Comparison of ENCODE assay signal across 8 mouse cellular contexts in genomic region chr2:4651500-4652285, GRCm38 (mm10). TPM values are rescaled to one million over a fixed set of nuclear protein-coding genes. Genes with fewer than 3 reads are reported as not detected.
DNase-seq lines count a peak whose midpoint lies in the region; ATAC-seq and TF ChIP-seq lines count a peak whose summit lies in the region.

TSS of gene Prpf18 (minus strand) at chr2:4652113.

- peak; percentile 87 to 92 for ATAC-seq in hematopoietic stem cell, adult 5-6 weeks (replicated peaks in 1 of 2; ENCODE audit: insufficient read depth in 1 of 2, low FRiP score in 2 of 2, low TSS enrichment in 1 of 2, low read depth in 1 of 2, poor library complexity in 2 of 2, severe bottlenecking in 2 of 2)
- peak; percentile 83 for ATAC-seq in lung, embryonic 16.5 days (ENCODE audit: low read depth)

- TF ChIP-seq CTCF in MEL (IDR thresholded peaks at IDR 0.05 in 2 of 3, conservative IDR thresholded peaks at IDR 0.05 in 1 of 3; ENCODE audit: control insufficient read depth in 1 of 3, insufficient read depth in 1 of 3, low read depth in 2 of 3, low read length in 3 of 3, poor library complexity in 1 of 3, severe bottlenecking in 1 of 3) = peak; percentile 68 to 85 (median 78)
- TF ChIP-seq CTCF in cerebellum, adult 2 months (IDR thresholded peaks at IDR 0.05; ENCODE audit: borderline replicate concordance, insufficient read depth, low read depth, low read length) = peak; percentile 72; the same call in 1 of the 2 replicates

- peaks cover 30% of the 10 kb centered on the region for H3K79me2 ChIP-seq in MEL (ENCODE audit: control insufficient read depth, insufficient read depth, low read length, poor library complexity)

- H3K27me3 ChIP-seq in MEL (ENCODE audit: control insufficient read depth in 1 of 2, insufficient read depth in 2 of 2, low read length in 2 of 2) = no peaks in the 10 kb centered on the region
- no peaks in the 10 kb centered on the region for H3K27me3 ChIP-seq in cerebellum, adult 2 months (ENCODE audit: control insufficient read depth, insufficient read depth, low read length)
- H3K27me3 ChIP-seq in lung, embryonic 16.5 days (ENCODE audit: control insufficient read depth, insufficient read depth, low read depth, low read length) = no peaks in the 10 kb centered on the region

- TF ChIP-seq EP300 in MEL (IDR thresholded peaks at IDR 0.05; ENCODE audit: low read depth in 1 of 2, low read length in 2 of 2) = peak; percentile 27 to 70; a peak in 3 of 4 replicates

- H3K4me3 ChIP-seq in MEL (ENCODE audit: control insufficient read depth in 1 of 2, insufficient read depth in 1 of 2, low read depth in 2 of 2, low read length in 2 of 2) = peak within 1 kb of the TSS; percentile 82 to 97
- H3K4me3 ChIP-seq in cerebellum, adult 2 months (replicated peaks; ENCODE audit: insufficient read depth, low read depth, low read length) = peak within 1 kb of the TSS; percentile 97
- peak within 1 kb of the TSS; percentile 93 for H3K4me3 ChIP-seq in lung, embryonic 16.5 days (ENCODE audit: low read length)

- peaks cover 6 to 10% of the 10 kb centered on the region in 2 experiments for H3K4me1 ChIP-seq in MEL (ENCODE audit: control insufficient read depth in 1 of 2, insufficient read depth in 2 of 2, low read length in 2 of 2)
- H3K4me1 ChIP-seq in cerebellum, adult 2 months (ENCODE audit: control insufficient read depth, insufficient read depth, low read length) = peaks cover 6% of the 10 kb centered on the region
- H3K4me1 ChIP-seq in lung, embryonic 16.5 days (replicated peaks; ENCODE audit: control insufficient read depth, insufficient read depth, low read length) = peaks cover 15% of the 10 kb centered on the region

- no peaks in the 10 kb centered on the region for H3K9me3 ChIP-seq in MEL (replicated peaks; ENCODE audit: insufficient read depth, low read length)
- no peaks in the 10 kb centered on the region for H3K9me3 ChIP-seq in lung, embryonic 16.5 days (ENCODE audit: control insufficient read depth, low read length)

- WGBS in cerebellum, adult 2 months = 1% methylated on average over 40 of the region's 40 CpGs
- WGBS in lung, embryonic 16.5 days = 2% methylated on average over 40 of the region's 40 CpGs

- DNase-seq in MEL (ENCODE audit: low read depth, low spot score) = peak; percentile 95
- peak; percentile 88 to 91 for DNase-seq in cerebellum, adult 2 months
- DNase-seq in forelimb bud, embryonic 11.5 days (ENCODE audit: low read depth, low spot score) = peak; percentile 96
- peak; percentile 72 for DNase-seq in layer of hippocampus, adult 9-10 months (ENCODE audit: low spot score)
- peak; percentile 81 for DNase-seq in ovary, postnatal 10 days (ENCODE audit: low spot score)
- DNase-seq in thymus, postnatal 10 days (ENCODE audit: low spot score in 2 of 2) = peak; percentile 81 to 93

- TF ChIP-seq RAD21 in MEL (IDR thresholded peaks at IDR 0.05; ENCODE audit: low read depth, low read length) = peak; percentile 1; the same call in 1 of the 2 replicates

- H3K9ac ChIP-seq in MEL (ENCODE audit: control insufficient read depth, low read depth, low read length, poor library complexity, severe bottlenecking) = peak within 1 kb of the TSS; percentile 93
- peak within 1 kb of the TSS; percentile 96 for H3K9ac ChIP-seq in lung, embryonic 16.5 days (ENCODE audit: low read length)

- peak; percentile 48 to 87; a peak in 2 of 4 replicates for TF ChIP-seq POLR2A in MEL (IDR thresholded peaks at IDR 0.05; ENCODE audit: control insufficient read depth in 1 of 2, insufficient read depth in 1 of 2, low read depth in 1 of 2, low read length in 2 of 2, poor library complexity in 1 of 2)
- peak; percentile 74; the same call in 1 of the 2 replicates for TF ChIP-seq POLR2A in cerebellum, adult 2 months (IDR thresholded peaks at IDR 0.05; ENCODE audit: borderline replicate concordance, insufficient read depth, low read length)

- H3K4me2 ChIP-seq in lung, embryonic 16.5 days (ENCODE audit: low read depth, low read length) = peak within 1 kb of the TSS; percentile 59

- H3K27ac ChIP-seq in MEL (ENCODE audit: control insufficient read depth, low read depth, low read length) = peak within 1 kb of the TSS; percentile 76
- peak within 1 kb of the TSS; percentile 21; the same call in 1 of the 2 replicates for H3K27ac ChIP-seq in cerebellum, adult 2 months (ENCODE audit: insufficient read depth, low read length)
- peak within 1 kb of the TSS; percentile 56 for H3K27ac ChIP-seq in lung, embryonic 16.5 days (ENCODE audit: low read length)

- peaks cover 2 to 13% of the 10 kb centered on the region in 2 experiments; a peak in 3 of 4 replicates for H3K36me3 ChIP-seq in MEL (ENCODE audit: control insufficient read depth in 1 of 2, insufficient read depth in 2 of 2, low read length in 2 of 2)
- no peaks in the 10 kb centered on the region for H3K36me3 ChIP-seq in lung, embryonic 16.5 days (ENCODE audit: control insufficient read depth, insufficient read depth, low read length)

TF ChIP-seq in MEL, 35 proteins besides CTCF, POLR2A, EP300 and RAD21:
- peak; percentile 94 for TF ChIP-seq HCFC1 (IDR thresholded peaks at IDR 0.05; ENCODE audit: low read depth, low read length)
- TF ChIP-seq MAX (IDR thresholded peaks at IDR 0.05; ENCODE audit: low read length) = peak; percentile 66
- TF ChIP-seq TAL1 (IDR thresholded peaks at IDR 0.05; ENCODE audit: low read length) = peak; percentile 71
- TF ChIP-seq ZC3H11A (IDR thresholded peaks at IDR 0.05; ENCODE audit: low read depth, low read length) = no peak
- no peak for TF ChIP-seq MYB (IDR thresholded peaks at IDR 0.05; ENCODE audit: low read depth, low read length)
- no peak for TF ChIP-seq ZNF384 (IDR thresholded peaks at IDR 0.05; ENCODE audit: low read depth, low read length)
- no peak for TF ChIP-seq CHD1 (IDR thresholded peaks at IDR 0.05; ENCODE audit: low read depth, low read length)
- peak; percentile 53; the same call in 1 of the 2 replicates for TF ChIP-seq MYC (IDR thresholded peaks at IDR 0.05; ENCODE audit: low read depth, low read length)
- no peak for TF ChIP-seq UBTF (IDR thresholded peaks at IDR 0.05; ENCODE audit: borderline replicate concordance, insufficient read depth, low read depth, low read length)
- TF ChIP-seq MAZ (IDR thresholded peaks at IDR 0.05; ENCODE audit: low read depth, low read length) = peak; percentile 83; the same call in 1 of the 2 replicates
- peak; percentile 84; the same call in 1 of the 2 replicates for TF ChIP-seq E2F4 (IDR thresholded peaks at IDR 0.05; ENCODE audit: borderline replicate concordance, low read depth, low read length)
- no peak for TF ChIP-seq BHLHE40 (IDR thresholded peaks at IDR 0.05; ENCODE audit: borderline replicate concordance, low read depth, low read length)
- no peak for TF ChIP-seq MEF2A (IDR thresholded peaks at IDR 0.05; ENCODE audit: extremely low read depth, insufficient replicate concordance, low read depth, low read length, poor library complexity, severe bottlenecking)
- peak; percentile 60; the same call in 1 of the 2 replicates for TF ChIP-seq ETS1 (IDR thresholded peaks at IDR 0.05; ENCODE audit: low read depth, low read length)
- 0 out of 2 replicates have a peak, but pooled peaks have one; percentile 55 for TF ChIP-seq ZMIZ1 (IDR thresholded peaks at IDR 0.05; ENCODE audit: low read depth, low read length)
- no peak for TF ChIP-seq CHD2 (IDR thresholded peaks at IDR 0.05; ENCODE audit: low read length)
- TF ChIP-seq KAT2A (conservative IDR thresholded peaks at IDR 0.05; ENCODE audit: low read depth, low read length) = peak; percentile 62; the same call in 1 of the 2 replicates
- peak; percentile 94 for TF ChIP-seq SIN3A (IDR thresholded peaks at IDR 0.05; ENCODE audit: low read length)
- TF ChIP-seq ZKSCAN1 (IDR thresholded peaks at IDR 0.05; ENCODE audit: low read depth, low read length) = no peak
- TF ChIP-seq USF2 (IDR thresholded peaks at IDR 0.05; ENCODE audit: borderline replicate concordance in 1 of 2, insufficient read depth in 1 of 2, low read depth in 1 of 2, low read length in 2 of 2) = no peak
- no peak for TF ChIP-seq NRF1 (IDR thresholded peaks at IDR 0.05; ENCODE audit: insufficient read depth, low read depth, low read length, poor library complexity, severe bottlenecking)
- no peak for TF ChIP-seq MAFK (IDR thresholded peaks at IDR 0.05; ENCODE audit: borderline replicate concordance, low read depth, low read length)
- peak; percentile 91 for TF ChIP-seq NELFE (IDR thresholded peaks at IDR 0.05; ENCODE audit: low read depth, low read length)
- peak; percentile 48; the same call in 1 of the 2 replicates for TF ChIP-seq GABPA (IDR thresholded peaks at IDR 0.05; ENCODE audit: low read depth, low read length)
- peak; percentile 81 for TF ChIP-seq MXI1 (IDR thresholded peaks at IDR 0.05; ENCODE audit: low read depth, low read length)
- peak; percentile 82; the same call in 1 of the 2 replicates for TF ChIP-seq POLR2AphosphoS2 (IDR thresholded peaks at IDR 0.05; ENCODE audit: low read length)
- 0 out of 2 replicates have a peak, but pooled peaks have one; percentile 41 for TF ChIP-seq RCOR1 (IDR thresholded peaks at IDR 0.05; ENCODE audit: low read depth, low read length)
- peak; percentile 80 for TF ChIP-seq ELF1 (IDR thresholded peaks at IDR 0.05; ENCODE audit: low read depth, low read length)
- TF ChIP-seq TCF12 (IDR thresholded peaks at IDR 0.05; ENCODE audit: low read depth, low read length) = peak; percentile 77
- TF ChIP-seq POLR2AphosphoS5 (IDR thresholded peaks at IDR 0.05; ENCODE audit: borderline replicate concordance, low read depth, low read length) = no peak
- peak; percentile 52 for TF ChIP-seq GATA1 (IDR thresholded peaks at IDR 0.05; ENCODE audit: low read depth, low read length)
- TF ChIP-seq TBP (IDR thresholded peaks at IDR 0.05; ENCODE audit: low read depth, low read length) = peak; percentile 85
- no peak for TF ChIP-seq USF1 (IDR thresholded peaks at IDR 0.05; ENCODE audit: low read depth, low read length)
- peak; percentile 53; the same call in 1 of the 2 replicates for TF ChIP-seq SMC3 (IDR thresholded peaks at IDR 0.05; ENCODE audit: low read depth, low read length)
- TF ChIP-seq JUND (IDR thresholded peaks at IDR 0.05; ENCODE audit: low read depth, low read length) = no peak

RNA-seq across cellular contexts. Expression of gene Prpf18, which starts in this region (rescaled TPM):
- 29.2 and 31.2 TPM in 2 replicates for total RNA-seq in MEL (2012; rRNA removed)
- polyA plus RNA-seq in MEL (2012; ENCODE audit: insufficient read depth in 1 of 2, insufficient read length in 2 of 2, low read depth in 1 of 2, low replicate concordance in 2 of 2, missing spikeins in 1 of 2) = 10 to 100 TPM in 1 of 2 experiments, not detected in 1; 26.3 TPM
- polyA plus RNA-seq in cerebellum, adult 2 months (2012; rRNA removed) = 45.7 and 47.8 TPM in 2 replicates
- 79.3 and 94.4 TPM in 2 replicates for total RNA-seq in hematopoietic stem cell, adult 5-6 weeks (2017)
- 47.7 and 47.9 TPM in 2 replicates for polyA plus RNA-seq in lung, embryonic 16.5 days (2015; fragmentation: Nextera tagmentation; extraction: Ambion mirVana)

Comparison
In these comparisons a context has a peak if more than half of its experiments do, and no peak if none do; other contexts are left out.
1. Peak in every context shown above with its lines: DNase-seq, ATAC-seq, H3K4me3 ChIP-seq and H3K27ac ChIP-seq.
2. H3K27ac ChIP-seq: peak in every context shown above with its lines; median percentile 76 in MEL; 56 in lung, embryonic 16.5 days; 21 in cerebellum, adult 2 months.